Comparison of ENCODE assay signal across 18 mouse cellular contexts in the genomic region with DNA sequence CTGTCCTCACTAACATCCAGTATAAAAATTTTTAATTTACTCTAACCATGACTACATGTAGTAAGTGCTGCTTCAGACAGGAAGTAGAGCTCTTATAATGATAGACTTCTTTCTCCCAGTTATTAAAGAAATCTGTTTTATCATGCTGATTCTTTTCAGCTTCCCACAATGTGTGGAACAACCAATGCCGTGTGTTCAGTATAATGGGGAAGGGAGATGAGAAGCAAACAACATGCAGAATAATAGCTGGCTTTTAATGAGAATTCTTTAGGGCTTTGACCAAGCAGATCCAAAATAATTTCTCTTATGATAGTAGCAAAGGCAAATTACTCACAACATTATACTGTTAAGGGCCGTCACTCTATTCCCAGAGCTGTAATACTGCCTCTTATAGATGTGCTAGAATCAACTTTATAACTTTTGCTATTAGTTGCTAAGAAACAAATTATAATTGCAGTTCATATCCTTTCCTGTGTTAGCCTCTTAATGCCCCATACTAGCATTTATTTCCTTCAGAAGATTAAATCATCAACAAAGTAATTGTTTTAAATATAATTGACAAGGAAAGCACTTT.
"Had no signal": no experiment of that assay in that cellular context is flagged by ENCODE, and none has a peak within 500 bp of the region (broad histone marks: within the 10 kb centered on the region; RNA-seq: fewer than 3 reads in every experiment).

No protein-coding gene starts in this region.

- H3K36me3 ChIP-seq: limb, embryonic 10.5 days; limb, embryonic 13.5 days; liver, embryonic 12.5 days; liver, embryonic 15.5 days; midbrain, embryonic 12.5 days; midbrain, embryonic 15.5 days had no signal

- H3K4me3 ChIP-seq: layer of hippocampus, adult 2 months; limb, embryonic 10.5 days; limb, embryonic 13.5 days; liver, embryonic 12.5 days; liver, embryonic 15.5 days; midbrain, embryonic 12.5 days; midbrain, embryonic 15.5 days; myocyte had no signal

- H3K9me3 ChIP-seq: limb, embryonic 10.5 days; limb, embryonic 13.5 days; liver, embryonic 12.5 days; liver, embryonic 15.5 days; midbrain, embryonic 12.5 days; midbrain, embryonic 15.5 days had no signal

- H3K27me3 ChIP-seq: limb, embryonic 13.5 days; liver, embryonic 12.5 days; liver, embryonic 15.5 days; midbrain, embryonic 12.5 days; midbrain, embryonic 15.5 days had no signal

- H3K27ac ChIP-seq: kidney, postnatal 0 days; layer of hippocampus, adult 2 months; limb, embryonic 10.5 days; limb, embryonic 13.5 days; liver, embryonic 12.5 days; liver, embryonic 15.5 days; midbrain, embryonic 12.5 days; midbrain, embryonic 15.5 days had no signal

- ATAC-seq: liver, embryonic 12.5 days; midbrain, embryonic 15.5 days had no signal

- H3K9ac ChIP-seq: limb, embryonic 13.5 days; liver, embryonic 12.5 days; liver, embryonic 15.5 days; midbrain, embryonic 12.5 days; midbrain, embryonic 15.5 days had no signal

- DNase-seq: kidney, adult 2 months; kidney, postnatal 25 days; layer of hippocampus, adult 9-11 months; liver; lung, adult 18-20 months; lung, postnatal 14 days; lung, postnatal 4 days; thymus, adult 18-20 months; thymus, postnatal 36 days had no signal

- H3K4me1 ChIP-seq: limb, embryonic 10.5 days; limb, embryonic 13.5 days; liver, embryonic 12.5 days; liver, embryonic 15.5 days; midbrain, embryonic 12.5 days; midbrain, embryonic 15.5 days had no signal

- H3K4me2 ChIP-seq: limb, embryonic 13.5 days; liver, embryonic 12.5 days; liver, embryonic 15.5 days; midbrain, embryonic 12.5 days; midbrain, embryonic 15.5 days had no signal
